Mouse (Mus musculus) A20 (cell line): ENCODE results near the gene Coq8b.

Experiments used
- DNase-seq: peaks from one replicate; pipeline ENCODE4 v3.0.0-alpha.2; 2011; ENCODE audit warnings: low read depth, low spot score

The Coq8b gene

GRCm38 (mm10) chr7:27306161-27307160, 73.6 kb downstream of the Coq8b start:
- peak; percentile 46 for DNase-seq

GRCm38 (mm10) chr7:27307551-27307950, 74.7 kb downstream of the Coq8b start:
- peak; percentile 43 for DNase-seq
